Mouse (Mus musculus) spleen, adult 2 months (tissue): ENCODE data around the gene Gm13030. TPM values are rescaled to one million over a fixed set of nuclear protein-coding genes. Genes with fewer than 3 reads are reported as not detected.
"Not testable (repeated sequence)": the region's sequence is repeated elsewhere in the genome, so short reads cannot be mapped to it uniquely, and the experiment has no call there.

ENCODE experiments used
- DNase-seq, 2 experiments: peaks; one replicate each; pipeline versions ENCODE4 v3.0.0 to v3.0.0-alpha.2; 2012 to 2021; ENCODE audit warnings: low spot score in 2 of 2, low read depth in 1 of 2
- H3K27ac ChIP-seq: fragments of 200-500 bp; 2 replicates; pipeline ENCODE4 v1.5.1; 2012; ENCODE audit warnings: low read length, inconsistent platforms; ENCODE audit not compliant: insufficient read depth
- H3K27me3 ChIP-seq: fragments of 200-500 bp; 2 replicates; pipeline ENCODE4 v1.6.1; 2012; ENCODE audit warnings: mild to moderate bottlenecking, moderate library complexity, low read length, inconsistent platforms; ENCODE audit not compliant: control insufficient read depth, insufficient read depth
- H3K36me3 ChIP-seq: fragments of 200-500 bp; 2 replicates; pipeline ENCODE4 v1.6.1; 2012; ENCODE audit warnings: mild to moderate bottlenecking, low read length, inconsistent platforms; ENCODE audit not compliant: control insufficient read depth, insufficient read depth
- H3K4me1 ChIP-seq: fragments of 200-500 bp; 2 replicates; pipeline ENCODE4 v1.6.1; 2011; ENCODE audit warnings: inconsistent platforms; ENCODE audit not compliant: control insufficient read depth, insufficient read depth, insufficient read length
- H3K4me3 ChIP-seq: fragments of 200-500 bp; 2 replicates; pipeline ENCODE4 v1.5.1; 2011; ENCODE audit warnings: mild to moderate bottlenecking, inconsistent platforms; ENCODE audit not compliant: insufficient read depth, insufficient read length; ENCODE audit errors: extremely low read depth
- CTCF ChIP-seq: fragments of 200-500 bp; IDR thresholded peaks from 2 replicates; pipeline ENCODE4 v1.5.1; 2011; ENCODE audit warnings: mild to moderate bottlenecking, inconsistent platforms; ENCODE audit not compliant: insufficient read depth, insufficient read length, insufficient replicate concordance; ENCODE audit errors: extremely low read depth
- POLR2A ChIP-seq: fragments of 200-500 bp; IDR thresholded peaks from 2 replicates; pipeline ENCODE4 v1.6.1; 2011; ENCODE audit warnings: low read depth, low read length, inconsistent platforms
- WGBS: fragments of 180-500 bp; shearing (Covaris S2); methylation state at CpG from one replicate; pipeline ENCODE4 v1.1.7; 2018; 5-methylcytosine and 5-hydroxymethylcytosine counted together
- polyA plus RNA-seq: library from polyadenylated mRNA; depleted of rRNA; stranded (reverse); fragments of >200 nt; gene quantifications from 2 replicates; pipeline ENCODE4 v1.2.3, GENCODE M21; 2012; rRNA removed

Gm13030 gene
- polyA plus RNA-seq, 1 experiment, result not detected

- Histone ChIP-seq H3K4me1 (no peaks in the 10 kb centered on the region), H3K27ac (no peak overlapping the region), H3K36me3 (no peaks in the 10 kb centered on the region), H3K27me3 (no peaks in the 10 kb centered on the region), H3K4me3 (no peak overlapping the region)
- DNase-seq, result no peak
- TF ChIP-seq CTCF (no peak), POLR2A (no peak)
- 83% methylated on average over 8 of the region's 8 CpGs for WGBS
Observed at GRCm38 (mm10) chr4:138840726-138841125, 33.0 kb downstream of the Gm13030 start.

DNA sequence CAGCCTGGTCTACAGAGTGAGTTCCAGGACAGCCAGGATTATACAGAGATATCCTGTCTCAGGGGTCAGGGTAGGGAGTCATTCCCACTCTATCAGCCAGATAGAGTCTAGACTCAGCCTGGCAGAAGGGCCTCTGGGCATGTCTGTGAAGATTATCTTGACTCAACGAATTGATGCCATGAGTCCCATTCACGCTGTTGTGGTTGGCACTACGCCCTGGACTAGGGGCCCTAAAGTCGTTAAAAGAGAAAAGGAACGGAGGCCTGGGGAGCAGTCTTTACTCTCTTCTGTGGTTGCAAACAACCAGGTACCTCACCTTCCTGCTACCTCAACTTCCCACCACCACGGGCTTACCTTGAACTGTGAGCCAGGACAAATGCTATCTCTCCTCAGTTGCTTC, 34.0 kb downstream of the Gm13030 start:
- H3K4me3 ChIP-seq, result no peak overlapping the region
- DNase-seq, result no peak
- TF ChIP-seq CTCF, result no peak
- no peak for TF ChIP-seq POLR2A
- H3K36me3 ChIP-seq, result no peaks in the 10 kb centered on the region
- H3K27me3 ChIP-seq, result no peaks in the 10 kb centered on the region
- no peaks in the 10 kb centered on the region for H3K4me1 ChIP-seq
- WGBS, result 84% methylated on average over 6 of the region's 6 CpGs
- H3K27ac ChIP-seq, result no peak overlapping the region

GRCm38 (mm10) chr4:138827147-138827546, 46.6 kb downstream of the Gm13030 start:
- no peak overlapping the region for H3K27ac ChIP-seq
- 34% methylated on average over 11 of the region's 11 CpGs for WGBS
- H3K27me3 ChIP-seq, result no peaks in the 10 kb centered on the region
- DNase-seq, result no peak
- H3K4me3 ChIP-seq, result no peak overlapping the region
- H3K4me1 ChIP-seq, result no peaks in the 10 kb centered on the region
- H3K36me3 ChIP-seq, result no peaks in the 10 kb centered on the region
- TF ChIP-seq CTCF (no peak), POLR2A (no peak)

GRCm38 (mm10) chr4:138825751-138826567, 47.8 kb downstream of the Gm13030 start:
- DNase-seq, result no peak
- Histone ChIP-seq H3K4me1 (no peaks in the 10 kb centered on the region), H3K4me3 (no peak overlapping the region), H3K27ac (peak overlapping the region; percentile 35; the same call in 1 of the 2 replicates), H3K27me3 (no peaks in the 10 kb centered on the region), H3K36me3 (no peaks in the 10 kb centered on the region)
- TF ChIP-seq CTCF (no peak), POLR2A (no peak)
- 34% methylated on average over 18 of the region's 18 CpGs for WGBS

GRCm38 (mm10) chr4:138824660-138825059, 49.1 kb downstream of the Gm13030 start:
- DNase-seq, result no peak
- no peak overlapping the region for H3K4me3 ChIP-seq
- no peaks in the 10 kb centered on the region for H3K27me3 ChIP-seq
- H3K4me1 ChIP-seq, result no peaks in the 10 kb centered on the region
- 92% methylated on average over 2 of the region's 2 CpGs for WGBS
- H3K27ac ChIP-seq, result no peak overlapping the region
- H3K36me3 ChIP-seq, result no peaks in the 10 kb centered on the region
- TF ChIP-seq CTCF (no peak), POLR2A (no peak)

DNA sequence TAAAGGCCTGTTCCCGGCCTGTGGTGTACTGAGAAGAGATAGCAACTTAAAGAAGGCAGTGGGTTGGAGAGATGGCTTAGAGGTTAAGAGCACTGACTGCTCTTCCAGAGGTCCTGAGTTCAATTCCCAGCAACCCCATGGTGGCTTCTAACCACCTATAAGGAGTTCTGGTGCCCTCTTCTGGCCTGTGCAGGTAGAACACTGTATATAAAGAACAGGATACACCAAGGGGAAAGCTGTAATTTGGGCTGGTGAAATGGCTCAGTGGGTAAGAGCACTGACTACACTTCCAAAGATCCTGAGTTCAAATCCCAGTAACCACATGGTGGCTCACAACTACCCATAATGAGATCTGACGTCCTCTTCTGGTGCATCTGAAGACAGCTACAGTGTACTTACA, 49.6 kb downstream of the Gm13030 start:
- WGBS, result 81% methylated on average over 2 of the region's 2 CpGs
- DNase-seq, result not testable (repeated sequence)

GRCm38 (mm10) chr4:138821036-138821435, 52.7 kb downstream of the Gm13030 start:
- H3K4me3 ChIP-seq, result no peak overlapping the region
- no peak overlapping the region for H3K27ac ChIP-seq
- 81% methylated on average over 2 of the region's 2 CpGs for WGBS
- TF ChIP-seq POLR2A, result no peak
- H3K27me3 ChIP-seq, result no peaks in the 10 kb centered on the region
- H3K36me3 ChIP-seq, result no peaks in the 10 kb centered on the region
- no peak for DNase-seq
- no peaks in the 10 kb centered on the region for H3K4me1 ChIP-seq

More for the DNA sequence above, 49.6 kb downstream of the Gm13030 start:
- H3K4me1 ChIP-seq, H3K27ac ChIP-seq, H3K36me3 ChIP-seq, H3K4me3 ChIP-seq, H3K27me3 ChIP-seq: not testable (repeated sequence)

Other genes starting within 250 kb of the Gm13030 start
- gene Vwa5b1, start 238.1 kb downstream of the Gm13030 start, polyA plus RNA-seq, result not detected in 2 replicates
- gene Pla2g2c, start 149.2 kb downstream of the Gm13030 start, polyA plus RNA-seq, result 0.02 TPM in 1 of 2 replicates, not detected in the other
- gene Ubxn10, start 136.8 kb downstream of the Gm13030 start, polyA plus RNA-seq, result 0.21 and 0.29 TPM in 2 replicates
- gene Pla2g2f, start 116.3 kb downstream of the Gm13030 start, polyA plus RNA-seq, result 1.9 TPM in 2 replicates
- gene Pla2g2d, start 98.2 kb downstream of the Gm13030 start, polyA plus RNA-seq, result 56.9 and 77.6 TPM in 2 replicates
- gene Pla2g5, start 10.5 kb downstream of the Gm13030 start, polyA plus RNA-seq, result 43.7 and 65.5 TPM in 2 replicates
- gene Pla2g2e, start 4.0 kb upstream of the Gm13030 start, polyA plus RNA-seq, result 0.09 TPM in 1 of 2 replicates, not detected in the other
- 3.6 and 4.3 TPM in 2 replicates for gene Otud3, start 40.0 kb upstream of the Gm13030 start, polyA plus RNA-seq
- gene Rnf186, start 93.1 kb upstream of the Gm13030 start, polyA plus RNA-seq, result 0.06 and 0.07 TPM in 2 replicates
- gene Tmco4, start 98.9 kb upstream of the Gm13030 start, polyA plus RNA-seq, result 18.4 and 21.8 TPM in 2 replicates
- gene Htr6, start 201.6 kb upstream of the Gm13030 start, polyA plus RNA-seq, result not detected in 2 replicates
- 10.3 and 13.4 TPM in 2 replicates for gene Nbl1, start 219.0 kb upstream of the Gm13030 start, polyA plus RNA-seq